Mouse (Mus musculus) gastrocnemius, adult 2 months (tissue): Measurements from ENCODE around the gene Tubb2b. TPM values are rescaled to one million over a fixed set of nuclear protein-coding genes. Genes with fewer than 3 reads are reported as not detected.

Source experiments
- DNase-seq: peaks from one replicate; pipeline ENCODE4 v3.0.0; 2022
- H3K27ac ChIP-seq: fragments of 200-600 bp; 2 replicates; pipeline ENCODE4 v1.8.1; 2022; ENCODE audit warnings: mild to moderate bottlenecking
- H3K4me3 ChIP-seq: fragments of 200-600 bp; 2 replicates; pipeline ENCODE4 v1.8.1; 2022; ENCODE audit warnings: mild to moderate bottlenecking, moderate library complexity
- CTCF ChIP-seq: fragments of 200-600 bp; IDR thresholded peaks from 2 replicates; pipeline ENCODE4 v1.8.1; 2022; ENCODE audit warnings: antibody characterized with exemption, mild to moderate bottlenecking, moderate library complexity
- intact Hi-C: fragments of 180-260 bp; cut with DNase I; formaldehyde crosslinking; loops from one replicate; pipeline ENCODE4 v1.15.1; 2025
- total RNA-seq, 2 experiments: library from RNA; stranded (reverse); gene quantifications; 2 replicates each; pipeline ENCODE4 v1.2.3; 2021

Gene Tubb2b
- total RNA-seq, 2 experiments from 2014 or later: 1.5 to 3.2 TPM

- H3K4me3 ChIP-seq: no peak overlapping the region
- no peak for DNase-seq
- TF ChIP-seq CTCF: no peak
- H3K27ac ChIP-seq: no peak overlapping the region
- intact Hi-C loops: no loop called here
These were observed 2.6 kb upstream of the Tubb2b start for GRCm38 (mm10) chr13:34132875-34133274.

- intact Hi-C loops: no loop called here
- Histone ChIP-seq H3K27ac (no peak overlapping the region), H3K4me3 (peak overlapping the region; percentile 78)
- no peak for DNase-seq
- TF ChIP-seq CTCF: no peak
These were observed 2.0 kb upstream of the Tubb2b start for GRCm38 (mm10) chr13:34132299-34132698.

- peak; percentile 10; the same call in 1 of the 2 replicates for TF ChIP-seq CTCF
- no peak for DNase-seq
These were observed 1.4 kb upstream of the Tubb2b start for GRCm38 (mm10) chr13:34131708-34132060.

GRCm38 (mm10) chr13:34131011-34131707 is 893 bp upstream of the Tubb2b start:
- DNase-seq: peak; percentile 38
- TF ChIP-seq CTCF: no peak
- peak overlapping the region; percentile 40; the same call in 1 of the 2 replicates for H3K27ac ChIP-seq
- intact Hi-C loops: no loop called here
- H3K4me3 ChIP-seq: peak overlapping the region; percentile 78

More at GRCm38 (mm10) chr13:34131708-34132060, 1.4 kb upstream of the Tubb2b start:
- H3K27ac ChIP-seq: no peak overlapping the region
- H3K4me3 ChIP-seq: peak overlapping the region; percentile 78
- intact Hi-C loops: no loop called here

GRCm38 (mm10) chr13:34129485-34130225 is 611 bp downstream of the Tubb2b start:
- intact Hi-C loops: no loop called here
- no peak for TF ChIP-seq CTCF
- Histone ChIP-seq H3K4me3 (peak overlapping the region; percentile 78), H3K27ac (peak overlapping the region; percentile 63)
- DNase-seq: peak; percentile 53

- no peak for TF ChIP-seq CTCF
- DNase-seq: no peak
- intact Hi-C loops: no loop called here
- Histone ChIP-seq H3K4me3 (no peak overlapping the region), H3K27ac (no peak overlapping the region)
These were observed 1.8 kb downstream of the Tubb2b start for GRCm38 (mm10) chr13:34128276-34129114.

GRCm38 (mm10) chr13:34125711-34126110 is 4.6 kb downstream of the Tubb2b start:
- intact Hi-C loops: no loop called here
- peak; percentile 83 for DNase-seq
- no peak for TF ChIP-seq CTCF
- Histone ChIP-seq H3K4me3 (no peak overlapping the region), H3K27ac (no peak overlapping the region)

- DNase-seq: no peak
- Histone ChIP-seq H3K27ac (no peak overlapping the region), H3K4me3 (no peak overlapping the region)
- no peak for TF ChIP-seq CTCF
- intact Hi-C loops: no loop called here
These were observed 9.7 kb downstream of the Tubb2b start for GRCm38 (mm10) chr13:34120536-34120935.

GRCm38 (mm10) chr13:34119406-34119805 is 10.9 kb downstream of the Tubb2b start:
- DNase-seq: no peak
- no peak overlapping the region for H3K4me3 ChIP-seq
- H3K27ac ChIP-seq: no peak overlapping the region
- intact Hi-C loops: no loop called here
- TF ChIP-seq CTCF: no peak

GRCm38 (mm10) chr13:34118816-34119215 is 11.4 kb downstream of the Tubb2b start:
- TF ChIP-seq CTCF: no peak
- no peak for DNase-seq
- Histone ChIP-seq H3K27ac (no peak overlapping the region), H3K4me3 (no peak overlapping the region)
- intact Hi-C loops: no loop called here

GRCm38 (mm10) chr13:34116508-34116907 is 13.8 kb downstream of the Tubb2b start:
- intact Hi-C loops: no loop called here
- Histone ChIP-seq H3K4me3 (no peak overlapping the region), H3K27ac (no peak overlapping the region)
- no peak for DNase-seq
- no peak for TF ChIP-seq CTCF

GRCm38 (mm10) chr13:34114654-34115053 is 15.6 kb downstream of the Tubb2b start:
- intact Hi-C loops: no loop called here
- no peak for TF ChIP-seq CTCF
- Histone ChIP-seq H3K27ac (no peak overlapping the region), H3K4me3 (no peak overlapping the region)
- DNase-seq: no peak

- intact Hi-C loops: no loop called here
- H3K4me3 ChIP-seq: no peak overlapping the region
- H3K27ac ChIP-seq: peak overlapping the region; percentile 50
- no peak for TF ChIP-seq CTCF
- DNase-seq: no peak
These were observed 17.2 kb downstream of the Tubb2b start for GRCm38 (mm10) chr13:34113086-34113485.
